Mouse (Mus musculus) brown adipose tissue, adult 24 weeks (tissue): ENCODE measurements around the gene Rpl41. TPM values are rescaled to one million over a fixed set of nuclear protein-coding genes. Genes with fewer than 3 reads are reported as not detected.
"Not testable (repeated sequence)": the region's sequence is repeated elsewhere in the genome, so short reads cannot be mapped to it uniquely, and the experiment has no call there.

Source experiments
- H3K27ac ChIP-seq: fragments of 200-500 bp; replicated peaks from 2 replicates; pipeline ENCODE4 v1.5.1; 2012; ENCODE audit warnings: low read depth, mild to moderate bottlenecking, low read length
- H3K4me1 ChIP-seq: fragments of 200-500 bp; 2 replicates; pipeline ENCODE4 v1.6.1; 2012; ENCODE audit warnings: low read length, mixed read lengths; ENCODE audit not compliant: control insufficient read depth, insufficient read depth, insufficient read length
- H3K4me3 ChIP-seq: fragments of 200-500 bp; 2 replicates; pipeline ENCODE4 v1.5.1; 2012; ENCODE audit warnings: low read depth, mild to moderate bottlenecking, low read length, moderate library complexity; ENCODE audit not compliant: insufficient read depth
- polyA plus RNA-seq: library from polyadenylated mRNA; stranded (reverse); fragments of >200 nt; gene quantifications from 2 replicates; pipeline ENCODE4 v1.2.4, GENCODE M21; 2012; ENCODE audit not compliant: missing spikeins, insufficient read depth, insufficient read length

Gene Rpl41
- polyA plus RNA-seq, 1 experiment = 2,018 TPM

DNA sequence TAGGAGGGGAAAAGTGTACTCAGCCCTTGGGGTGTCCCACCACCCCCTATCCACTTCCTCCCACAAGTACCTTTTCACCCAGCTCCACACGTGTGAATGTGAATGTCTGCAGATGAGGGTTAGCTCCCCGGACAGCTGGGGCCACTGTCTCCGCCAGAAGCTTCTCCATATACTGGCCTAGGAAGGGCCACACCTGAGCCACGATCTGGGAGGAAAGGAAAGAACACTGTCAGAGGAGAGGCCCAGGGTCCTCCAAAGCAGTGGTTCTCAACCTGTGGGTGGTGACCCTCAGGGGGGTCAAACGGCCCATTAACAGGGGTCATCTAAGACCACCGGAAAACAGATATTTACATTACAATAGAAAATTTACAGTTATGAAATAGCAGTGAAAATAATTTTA, 26.8 kb downstream of the Rpl41 start:
- Histone ChIP-seq H3K4me1 (no peaks in the 10 kb centered on the region), H3K4me3 (no peak overlapping the region), H3K27ac (no peak overlapping the region)

DNA sequence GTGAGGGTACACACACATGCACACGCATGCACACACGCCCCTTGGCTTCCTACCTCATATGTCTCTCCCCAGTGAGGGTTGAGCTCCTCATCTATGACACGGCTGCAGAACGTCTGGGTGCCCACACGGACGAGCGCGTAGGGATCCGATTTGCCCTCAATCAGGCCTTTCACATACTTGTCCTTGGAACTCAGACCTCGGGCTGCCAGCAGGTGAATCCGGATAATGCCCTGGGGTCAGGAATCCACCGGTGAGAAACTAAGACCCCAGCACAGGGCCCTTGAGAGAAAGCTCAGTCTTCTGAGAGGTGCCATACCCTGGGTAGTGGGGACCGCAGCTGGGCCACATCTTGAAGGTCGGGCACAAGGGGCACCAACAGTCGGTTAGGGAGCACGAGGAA, 28.5 kb downstream of the Rpl41 start:
- Histone ChIP-seq H3K4me1 (no peaks in the 10 kb centered on the region), H3K27ac (no peak overlapping the region), H3K4me3 (no peak overlapping the region)

GRCm38 (mm10) chr10:128518833-128519232, 30.3 kb downstream of the Rpl41 start:
- Histone ChIP-seq H3K4me3 (no peak overlapping the region), H3K4me1 (no peaks in the 10 kb centered on the region), H3K27ac (no peak overlapping the region)

GRCm38 (mm10) chr10:128516677-128517076, 32.4 kb downstream of the Rpl41 start:
- Histone ChIP-seq H3K4me1 (no peaks in the 10 kb centered on the region), H3K4me3 (no peak overlapping the region), H3K27ac (no peak overlapping the region)

DNA sequence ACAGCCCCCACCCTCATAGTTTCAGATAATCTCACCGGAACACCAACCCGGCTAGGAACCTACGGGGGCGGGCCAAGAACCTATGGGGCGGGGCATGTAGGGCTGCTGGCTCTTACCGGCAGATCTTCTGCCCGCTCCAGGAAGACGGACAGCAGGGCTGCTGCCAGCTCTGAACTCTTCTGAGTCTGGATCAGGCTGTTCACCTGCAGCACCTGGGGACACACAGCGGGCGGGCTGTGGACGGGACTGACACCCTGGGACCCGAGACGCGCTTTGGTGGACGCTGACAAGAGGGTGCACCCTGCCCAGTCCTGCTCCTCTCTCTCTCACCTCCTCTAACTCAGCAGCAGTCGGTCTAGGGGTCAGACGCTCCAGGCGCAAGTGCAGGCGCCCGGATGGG, 33.1 kb downstream of the Rpl41 start:
- Histone ChIP-seq H3K27ac (no peak overlapping the region), H3K4me1 (no peaks in the 10 kb centered on the region), H3K4me3 (no peak overlapping the region)

GRCm38 (mm10) chr10:128515044-128515443, 34.1 kb downstream of the Rpl41 start:
- Histone ChIP-seq H3K4me1 (no peaks in the 10 kb centered on the region), H3K4me3 (no peak overlapping the region)

GRCm38 (mm10) chr10:128511761-128512160, 37.3 kb downstream of the Rpl41 start:
- H3K4me3 ChIP-seq = no peak overlapping the region
- no peaks in the 10 kb centered on the region for H3K4me1 ChIP-seq
- no peak overlapping the region for H3K27ac ChIP-seq

More at GRCm38 (mm10) chr10:128515044-128515443, 34.1 kb downstream of the Rpl41 start:
- no peak overlapping the region for H3K27ac ChIP-seq

- Histone ChIP-seq H3K4me1 (no peaks in the 10 kb centered on the region), H3K4me3 (no peak overlapping the region), H3K27ac (no peak overlapping the region)
These were observed 37.9 kb downstream of the Rpl41 start for GRCm38 (mm10) chr10:128511189-128511588.

- peak overlapping the region; percentile 48; the same call in 1 of the 2 replicates for H3K27ac ChIP-seq
- H3K4me3 ChIP-seq = no peak overlapping the region
- H3K4me1 ChIP-seq = no peaks in the 10 kb centered on the region
These were observed 38.8 kb downstream of the Rpl41 start for GRCm38 (mm10) chr10:128510301-128510700.

GRCm38 (mm10) chr10:128509831-128510230, 39.3 kb downstream of the Rpl41 start:
- H3K27ac ChIP-seq = peak overlapping the region; percentile 48; the same call in 1 of the 2 replicates
- H3K4me3 ChIP-seq = no peak overlapping the region
- H3K4me1 ChIP-seq = no peaks in the 10 kb centered on the region

GRCm38 (mm10) chr10:128509203-128509602, 39.9 kb downstream of the Rpl41 start:
- Histone ChIP-seq H3K4me3 (no peak overlapping the region), H3K27ac (peak overlapping the region; percentile 48), H3K4me1 (peaks cover 4% of the 10 kb centered on the region)

DNA sequence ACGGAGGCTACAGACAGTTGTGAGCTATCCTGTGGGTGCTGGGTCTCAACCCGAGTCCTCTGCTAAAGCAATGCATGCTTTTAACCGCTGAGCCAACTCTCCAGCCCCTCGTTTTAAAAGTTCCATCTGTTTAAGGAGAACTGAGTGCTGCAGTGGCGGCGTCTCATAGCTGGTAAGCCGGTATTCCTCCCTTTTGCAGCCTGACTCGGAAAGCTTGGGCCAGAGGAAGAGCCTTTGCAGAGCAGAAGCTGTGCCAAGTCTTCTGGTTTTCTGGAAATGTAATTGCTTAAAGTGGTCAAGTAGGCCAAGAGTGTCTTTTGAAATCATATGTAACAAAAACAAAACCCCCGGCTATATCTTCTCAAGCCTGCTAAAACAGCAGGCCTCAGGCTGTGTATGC, 40.8 kb downstream of the Rpl41 start:
- Histone ChIP-seq H3K27ac (peak overlapping the region; percentile 45), H3K4me1 (peaks cover 7% of the 10 kb centered on the region)

GRCm38 (mm10) chr10:128505974-128506373, 43.1 kb downstream of the Rpl41 start:
- H3K4me1 ChIP-seq = peaks cover 9% of the 10 kb centered on the region
- no peak overlapping the region for H3K4me3 ChIP-seq
- H3K27ac ChIP-seq = 0 out of 2 replicates have a peak overlapping the region, but pooled peaks have one; percentile 7

More for the DNA sequence above, 40.8 kb downstream of the Rpl41 start:
- H3K4me3 ChIP-seq = no peak overlapping the region

DNA sequence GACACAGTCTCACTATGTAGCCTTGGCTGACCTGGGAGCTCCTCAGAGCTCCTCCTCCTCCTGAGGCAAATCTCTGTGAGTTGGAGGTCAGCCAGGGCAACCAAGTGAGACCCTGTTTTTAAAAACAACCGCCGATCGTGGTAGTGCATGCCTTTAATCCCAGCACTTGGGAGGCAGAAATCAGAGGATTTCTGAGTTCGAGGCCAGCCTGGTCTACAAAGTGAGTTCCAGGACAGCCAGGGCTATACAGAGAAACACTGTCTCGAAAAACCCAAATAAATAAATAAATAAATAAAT, 43.8 kb downstream of the Rpl41 start:
- H3K4me1 ChIP-seq, H3K27ac ChIP-seq: not testable (repeated sequence)

GRCm38 (mm10) chr10:128504641-128505370, 44.3 kb downstream of the Rpl41 start:
- Histone ChIP-seq H3K27ac (peak overlapping the region; percentile 97), H3K4me1 (peaks cover 9% of the 10 kb centered on the region), H3K4me3 (peak overlapping the region; percentile 31)

More for the DNA sequence above, 43.8 kb downstream of the Rpl41 start:
- not testable (repeated sequence) for H3K4me3 ChIP-seq

GRCm38 (mm10) chr10:128504012-128504411, 45.1 kb downstream of the Rpl41 start:
- Histone ChIP-seq H3K4me1 (peaks cover 9% of the 10 kb centered on the region), H3K27ac (peak overlapping the region; percentile 97), H3K4me3 (peak overlapping the region; percentile 31)
